Mouse (Mus musculus): Measurements from ENCODE around the gene Scgb2b21.

Gene Scgb2b21

GRCm38 (mm10) chr7:33520358-33520757, at the start of gene Scgb2b21:
Gene Scgb2b21 (minus strand): TSS chr7:33520458.
- no peak for DNase-seq (ENCODE audit: low read depth)

DNA sequence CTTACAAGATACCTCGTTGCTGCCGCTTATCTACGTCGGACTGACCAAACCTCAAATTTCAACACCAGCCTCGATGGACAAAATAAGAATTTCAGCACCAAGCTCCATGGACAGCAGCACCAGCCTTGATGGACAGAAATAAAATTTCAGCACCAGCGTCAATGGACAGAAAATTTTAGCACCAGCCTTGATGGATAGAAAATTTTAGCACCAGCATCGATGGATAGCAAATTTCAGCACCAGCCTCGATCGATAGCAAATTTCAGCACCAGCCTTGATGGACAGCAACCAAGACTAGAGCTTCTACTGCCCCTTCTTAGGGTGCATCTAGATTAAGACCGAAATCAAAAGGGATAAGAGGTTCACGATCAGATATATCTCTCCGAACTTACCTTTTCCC, 23.2 kb upstream of the Scgb2b21 start:
- DNase-seq (ENCODE audit: low read depth): peak; percentile 3
